Mouse (Mus musculus): ENCODE results near the gene Fli1. TPM values are rescaled to one million over a fixed set of nuclear protein-coding genes. Genes with fewer than 3 reads are reported as not detected.

Gene Fli1
- polyA plus RNA-seq, 1 experiment from 2014 or later = 24.1 TPM

DNA sequence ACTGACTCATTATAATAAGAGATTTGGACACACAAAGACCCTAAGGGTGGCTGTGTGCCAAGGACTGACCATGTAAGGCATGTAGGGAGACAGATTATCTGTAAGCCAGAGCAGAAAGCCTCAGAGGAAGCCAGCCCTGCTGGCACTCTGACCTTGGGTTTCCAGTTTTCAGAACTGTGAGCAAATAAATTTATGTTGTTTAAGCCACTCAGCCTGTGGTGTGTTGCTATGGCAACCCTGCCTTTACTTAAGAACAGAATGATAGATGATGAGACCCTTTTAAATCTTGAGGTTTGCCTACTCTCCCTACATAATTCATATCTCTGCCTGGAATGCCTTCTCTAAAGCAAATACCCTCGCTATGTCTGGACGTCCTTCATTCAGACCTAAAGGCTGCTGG is 64.6 kb downstream of the Fli1 start:
- Histone ChIP-seq H3K9me3 (no peaks in the 10 kb centered on the region; the same call in 1 of the 2 replicates), H3K27me3 (no peaks in the 10 kb centered on the region), H3K9ac (no peak overlapping the region), H3K4me2 (no peak overlapping the region), H3K4me1 (peaks cover 22% of the 10 kb centered on the region), H3K36me3 (peaks cover 29% of the 10 kb centered on the region), H3K27ac (no peak overlapping the region), H3K4me3 (no peak overlapping the region)
- ATAC-seq (ENCODE audit: insufficient number of reproducible peaks, insufficient read depth, low FRiP score, low TSS enrichment, low read depth) = no peak
- 61% methylated on average over 2 of the region's 2 CpGs for WGBS

GRCm38 (mm10) chr9:32476604-32477003 is 66.1 kb downstream of the Fli1 start:
- H3K36me3 ChIP-seq = peaks cover 33% of the 10 kb centered on the region
- H3K27me3 ChIP-seq = no peaks in the 10 kb centered on the region
- ATAC-seq (ENCODE audit: insufficient number of reproducible peaks, insufficient read depth, low FRiP score, low TSS enrichment, low read depth) = no peak
- H3K9me3 ChIP-seq = no peaks in the 10 kb centered on the region; the same call in 1 of the 2 replicates
- H3K9ac ChIP-seq = no peak overlapping the region
- H3K4me3 ChIP-seq = no peak overlapping the region
- WGBS = 89% methylated on average over 10 of the region's 10 CpGs
- no peak overlapping the region for H3K27ac ChIP-seq
- peaks cover 22% of the 10 kb centered on the region for H3K4me1 ChIP-seq
- H3K4me2 ChIP-seq = no peak overlapping the region

DNA sequence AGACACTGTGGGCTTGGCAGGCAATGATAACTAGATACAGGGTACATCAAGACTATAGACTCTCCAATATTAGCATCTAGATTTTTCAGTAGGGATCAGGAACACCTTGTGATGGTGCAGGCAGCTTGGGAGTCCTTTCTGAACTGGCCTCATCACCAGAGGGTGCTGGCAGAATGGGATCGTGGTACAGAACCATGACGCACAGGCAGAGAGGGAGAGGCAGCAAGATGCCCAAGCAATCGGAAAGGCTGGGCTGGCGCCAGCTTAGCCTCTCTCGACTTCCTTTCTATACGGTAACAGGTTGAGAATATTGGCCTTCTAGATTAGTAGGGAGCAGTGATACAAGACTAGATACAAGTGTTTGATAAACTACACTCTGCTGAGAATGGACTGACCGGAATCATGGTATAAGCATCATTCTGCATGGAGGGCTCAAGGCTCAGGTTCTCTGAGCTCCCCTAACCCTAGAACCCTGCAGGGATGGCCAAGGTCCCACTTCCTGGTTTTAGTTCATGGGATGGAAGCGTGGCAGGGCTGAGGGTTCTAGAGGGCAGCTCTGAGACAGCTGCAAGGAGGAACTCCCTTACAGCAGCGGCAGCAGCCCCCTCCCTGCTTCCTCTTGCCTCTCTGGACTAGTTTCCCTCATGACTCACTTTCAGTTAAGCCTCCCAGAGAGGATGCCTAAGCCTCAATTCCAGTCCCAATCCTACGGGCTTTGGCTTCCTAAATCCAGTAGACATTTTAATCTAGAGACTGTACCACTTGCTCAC is 67.9 kb downstream of the Fli1 start:
- peaks cover 30% of the 10 kb centered on the region for H3K4me1 ChIP-seq
- no peaks in the 10 kb centered on the region for H3K9me3 ChIP-seq
- H3K36me3 ChIP-seq = peaks cover 33% of the 10 kb centered on the region
- H3K9ac ChIP-seq = no peak overlapping the region
- H3K4me3 ChIP-seq = no peak overlapping the region
- no peak overlapping the region for H3K27ac ChIP-seq
- 86% methylated on average over 10 of the region's 10 CpGs for WGBS
- no peak overlapping the region for H3K4me2 ChIP-seq
- ATAC-seq (ENCODE audit: insufficient number of reproducible peaks, insufficient read depth, low FRiP score, low TSS enrichment, low read depth) = no peak
- H3K27me3 ChIP-seq = no peaks in the 10 kb centered on the region

DNA sequence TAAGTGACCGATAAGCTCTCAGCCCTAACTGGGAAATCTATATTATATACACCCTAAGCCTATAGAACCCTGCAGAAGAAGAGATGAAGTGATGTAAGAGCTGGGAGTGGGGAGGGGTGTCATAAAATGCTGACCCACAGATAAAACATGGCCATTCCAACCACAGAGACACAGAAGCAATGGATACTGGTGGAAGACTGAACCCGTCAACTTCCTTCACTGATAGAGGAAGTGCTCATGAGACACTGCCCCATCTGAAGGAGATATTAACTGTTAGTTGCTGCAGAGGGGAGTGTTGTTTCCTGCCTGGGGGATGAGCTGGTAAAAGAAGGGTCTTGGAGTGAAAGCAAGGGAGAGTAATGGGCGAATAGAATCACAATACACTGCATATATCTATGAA is 70.3 kb downstream of the Fli1 start:
- no peaks in the 10 kb centered on the region for H3K27me3 ChIP-seq
- no peak for ATAC-seq (ENCODE audit: insufficient number of reproducible peaks, insufficient read depth, low FRiP score, low TSS enrichment, low read depth)
- no peak overlapping the region for H3K4me3 ChIP-seq
- no peaks in the 10 kb centered on the region for H3K9me3 ChIP-seq
- H3K36me3 ChIP-seq = peaks cover 33% of the 10 kb centered on the region
- WGBS = 90% methylated on average over 3 of the region's 3 CpGs
- no peak overlapping the region for H3K27ac ChIP-seq
- peaks cover 35% of the 10 kb centered on the region for H3K4me1 ChIP-seq
- no peak overlapping the region for H3K9ac ChIP-seq
- H3K4me2 ChIP-seq = no peak overlapping the region

DNA sequence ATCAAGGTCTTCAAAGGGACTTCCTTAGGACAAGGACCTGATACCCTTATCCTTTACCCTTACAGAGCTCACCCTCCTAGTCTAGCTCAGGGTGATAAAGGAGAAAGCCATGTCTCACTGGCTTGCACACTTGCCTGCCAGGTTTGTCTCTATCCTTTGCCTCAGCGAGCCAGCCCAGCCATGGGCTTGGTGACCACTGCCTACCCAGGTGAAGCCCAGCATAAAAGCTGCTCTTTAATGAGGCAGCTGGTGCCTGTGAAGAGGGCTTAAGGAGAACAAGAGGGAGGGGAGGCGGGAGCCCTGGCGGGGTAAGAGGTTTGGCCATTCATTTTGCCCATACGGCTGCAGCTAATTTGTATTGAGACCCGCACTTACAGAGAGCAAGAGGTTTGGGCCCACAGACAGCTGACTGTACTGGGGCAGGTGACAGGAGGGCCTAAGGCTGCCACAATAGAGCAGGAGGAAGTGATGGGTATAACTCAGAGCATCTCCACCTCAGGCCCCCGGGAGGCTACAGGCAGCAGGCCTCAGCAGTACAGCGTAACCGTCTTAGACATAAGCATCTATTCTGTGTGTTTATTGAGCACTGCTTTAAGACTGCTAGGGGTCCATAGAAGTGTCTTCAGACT is 73.4 kb downstream of the Fli1 start:
- Histone ChIP-seq H3K36me3 (peaks cover 27% of the 10 kb centered on the region), H3K4me2 (no peak overlapping the region), H3K27me3 (peaks cover 7% of the 10 kb centered on the region; the same call in 1 of the 2 replicates), H3K4me1 (peaks cover 48% of the 10 kb centered on the region), H3K27ac (no peak overlapping the region), H3K9me3 (no peaks in the 10 kb centered on the region), H3K4me3 (no peak overlapping the region), H3K9ac (no peak overlapping the region)
- 79% methylated on average over 8 of the region's 8 CpGs for WGBS
- no peak for ATAC-seq (ENCODE audit: insufficient number of reproducible peaks, insufficient read depth, low FRiP score, low TSS enrichment, low read depth)

- H3K4me2 ChIP-seq = no peak overlapping the region
- peaks cover 20% of the 10 kb centered on the region for H3K36me3 ChIP-seq
- 78% methylated on average over 1 of the region's 1 CpGs for WGBS
- no peaks in the 10 kb centered on the region for H3K9me3 ChIP-seq
- no peak overlapping the region for H3K4me3 ChIP-seq
- H3K4me1 ChIP-seq = peaks cover 48% of the 10 kb centered on the region
- no peak overlapping the region for H3K9ac ChIP-seq
- 0 out of 2 replicates have a peak, but pooled peaks have one; percentile 27 for ATAC-seq (ENCODE audit: insufficient number of reproducible peaks, insufficient read depth, low FRiP score, low TSS enrichment, low read depth)
- H3K27ac ChIP-seq = no peak overlapping the region
- H3K27me3 ChIP-seq = peaks cover 7% of the 10 kb centered on the region; the same call in 1 of the 2 replicates
These were observed 74.3 kb downstream of the Fli1 start for GRCm38 (mm10) chr9:32468313-32468712.

DNA sequence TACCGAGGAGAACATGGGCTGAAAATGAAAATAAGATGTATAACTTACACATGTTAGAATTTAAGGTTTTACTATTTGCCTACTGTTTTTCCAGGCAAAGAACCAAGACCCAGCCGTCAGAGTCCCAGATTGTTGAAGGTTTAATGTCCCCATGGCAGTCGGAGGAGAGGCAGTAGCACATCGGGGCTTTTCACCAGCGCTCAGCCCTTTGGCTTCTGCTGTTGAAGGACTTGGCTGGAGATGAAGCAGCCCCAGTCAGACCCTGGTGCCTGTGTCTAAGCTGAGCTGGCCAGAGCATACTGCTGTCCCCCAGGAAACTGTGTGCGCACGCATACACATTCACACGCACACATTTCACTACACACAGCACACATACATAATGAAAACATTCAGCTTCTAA is 75.2 kb downstream of the Fli1 start:
- Histone ChIP-seq H3K36me3 (peaks cover 15% of the 10 kb centered on the region; the same call in 1 of the 2 replicates), H3K27ac (peak overlapping the region; percentile 70), H3K4me1 (peaks cover 48% of the 10 kb centered on the region), H3K9ac (no peak overlapping the region), H3K9me3 (no peaks in the 10 kb centered on the region), H3K4me3 (no peak overlapping the region), H3K4me2 (no peak overlapping the region), H3K27me3 (peaks cover 7% of the 10 kb centered on the region; the same call in 1 of the 2 replicates)
- ATAC-seq (ENCODE audit: insufficient number of reproducible peaks, insufficient read depth, low FRiP score, low TSS enrichment, low read depth) = no peak
- 52% methylated on average over 8 of the region's 8 CpGs for WGBS

DNA sequence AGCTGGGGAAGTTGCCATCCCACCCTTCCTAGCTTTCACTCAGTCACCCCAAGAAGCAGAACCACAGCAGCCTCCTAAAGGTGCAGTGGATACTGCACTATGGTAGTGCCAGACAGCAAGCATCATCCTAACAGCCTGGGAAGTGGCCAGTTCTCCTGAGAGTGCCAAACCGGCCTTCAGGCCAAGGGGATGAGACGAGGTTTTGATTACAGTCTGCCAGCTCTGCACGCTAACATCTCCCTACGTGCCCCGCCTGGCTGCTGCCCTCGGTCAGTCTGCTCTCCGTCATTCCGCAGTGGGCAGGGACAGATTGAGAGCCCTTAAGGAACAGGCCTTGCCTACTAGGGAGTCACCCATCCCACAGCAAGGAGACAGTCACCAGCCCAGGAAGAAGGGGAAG is 75.8 kb downstream of the Fli1 start:
- Histone ChIP-seq H3K4me2 (no peak overlapping the region; the same call in 1 of the 2 replicates), H3K4me3 (no peak overlapping the region), H3K4me1 (peaks cover 48% of the 10 kb centered on the region), H3K9ac (no peak overlapping the region), H3K36me3 (peaks cover 15% of the 10 kb centered on the region; the same call in 1 of the 2 replicates), H3K27ac (peak overlapping the region; percentile 70), H3K27me3 (peaks cover 7% of the 10 kb centered on the region; the same call in 1 of the 2 replicates), H3K9me3 (no peaks in the 10 kb centered on the region)
- 49% methylated on average over 8 of the region's 8 CpGs for WGBS
- no peak for ATAC-seq (ENCODE audit: insufficient number of reproducible peaks, insufficient read depth, low FRiP score, low TSS enrichment, low read depth)

- H3K9ac ChIP-seq = no peak overlapping the region
- no peak overlapping the region for H3K4me3 ChIP-seq
- WGBS = 83% methylated on average over 3 of the region's 3 CpGs
- H3K4me2 ChIP-seq = no peak overlapping the region
- H3K36me3 ChIP-seq = peaks cover 29% of the 10 kb centered on the region
- ATAC-seq (ENCODE audit: insufficient number of reproducible peaks, insufficient read depth, low FRiP score, low TSS enrichment, low read depth) = no peak
- no peaks in the 10 kb centered on the region for H3K9me3 ChIP-seq
- H3K27me3 ChIP-seq = no peaks in the 10 kb centered on the region
- H3K4me1 ChIP-seq = peaks cover 23% of the 10 kb centered on the region
- H3K27ac ChIP-seq = no peak overlapping the region
These were observed 86.0 kb downstream of the Fli1 start for GRCm38 (mm10) chr9:32456707-32457106.

DNA sequence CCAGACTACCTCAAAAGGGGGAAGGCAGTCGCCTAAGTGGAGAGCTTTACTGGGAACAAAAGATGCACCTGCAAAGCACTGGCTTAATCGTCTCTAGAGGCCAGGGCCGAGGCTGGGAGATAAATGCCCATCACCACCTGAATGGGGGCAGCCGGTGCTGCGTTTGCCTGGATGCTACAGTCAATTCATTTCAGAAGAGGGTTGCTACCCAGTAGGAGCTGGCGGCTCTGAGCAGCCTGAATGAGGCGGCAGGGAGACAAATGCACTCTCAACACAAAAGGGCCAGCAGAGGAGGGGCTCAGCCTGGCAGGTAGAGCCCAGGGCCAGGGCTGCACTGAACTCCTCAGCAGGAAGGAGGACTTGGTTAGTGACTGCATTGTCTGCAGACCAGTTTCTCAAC is 92.5 kb downstream of the Fli1 start:
- Histone ChIP-seq H3K4me3 (no peak overlapping the region), H3K4me2 (no peak overlapping the region), H3K36me3 (peaks cover 6% of the 10 kb centered on the region; the same call in 1 of the 2 replicates), H3K9ac (no peak overlapping the region), H3K27me3 (no peaks in the 10 kb centered on the region), H3K27ac (no peak overlapping the region), H3K9me3 (no peaks in the 10 kb centered on the region), H3K4me1 (peaks cover 20% of the 10 kb centered on the region)
- WGBS = 30% methylated on average over 7 of the region's 7 CpGs
- no peak for ATAC-seq (ENCODE audit: insufficient number of reproducible peaks, insufficient read depth, low FRiP score, low TSS enrichment, low read depth)

DNA sequence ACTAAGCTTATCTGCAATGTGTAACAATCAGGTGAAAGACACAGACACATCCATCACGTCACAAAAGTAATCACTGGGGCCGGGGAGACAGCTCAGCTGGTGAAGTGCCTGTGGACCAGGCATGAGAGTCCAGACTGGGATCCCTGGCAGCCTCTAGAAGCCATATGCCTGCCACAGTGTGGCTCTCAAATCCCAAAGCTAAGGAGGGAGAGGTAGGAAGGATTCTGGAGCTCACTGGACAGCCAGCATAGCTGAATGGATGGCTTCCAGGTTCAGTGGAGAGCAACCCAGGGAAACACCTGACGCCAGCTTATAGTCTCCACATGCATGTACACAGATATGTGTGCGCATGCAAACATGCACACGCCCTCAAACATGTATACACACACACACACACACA is 93.9 kb downstream of the Fli1 start:
- 81% methylated on average over 5 of the region's 5 CpGs for WGBS
- no peak for ATAC-seq (ENCODE audit: insufficient number of reproducible peaks, insufficient read depth, low FRiP score, low TSS enrichment, low read depth)

DNA sequence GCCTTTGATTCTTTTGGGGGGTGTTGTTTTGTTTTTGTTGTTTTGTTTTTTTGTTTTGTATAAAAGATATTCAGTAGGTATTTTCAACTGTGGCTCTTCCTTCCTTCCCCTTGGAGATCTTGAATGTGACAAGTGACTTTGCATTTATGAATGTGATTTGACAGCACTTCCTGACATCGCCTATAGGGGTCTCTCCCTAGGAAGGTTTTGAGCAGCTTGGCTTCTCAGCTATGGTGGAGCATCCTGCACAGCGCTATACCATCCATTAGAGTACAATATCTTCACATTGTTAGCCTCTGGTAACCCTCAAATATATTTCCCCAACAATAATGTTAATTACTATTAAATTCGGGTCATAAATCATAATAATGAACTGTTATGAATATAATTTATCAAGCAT is 96.9 kb downstream of the Fli1 start:
- H3K36me3 ChIP-seq = peaks cover 17% of the 10 kb centered on the region; the same call in 1 of the 2 replicates
- 69% methylated on average over 3 of the region's 3 CpGs for WGBS
- H3K4me2 ChIP-seq = no peak overlapping the region
- H3K9me3 ChIP-seq = no peaks in the 10 kb centered on the region
- no peak overlapping the region for H3K9ac ChIP-seq
- H3K27me3 ChIP-seq = no peaks in the 10 kb centered on the region
- H3K4me1 ChIP-seq = peaks cover 20% of the 10 kb centered on the region
- ATAC-seq (ENCODE audit: insufficient number of reproducible peaks, insufficient read depth, low FRiP score, low TSS enrichment, low read depth) = no peak
- no peak overlapping the region for H3K4me3 ChIP-seq
- H3K27ac ChIP-seq = no peak overlapping the region

More for the DNA sequence above, 93.9 kb downstream of the Fli1 start:
- Histone ChIP-seq H3K4me2 (no peak overlapping the region), H3K9me3 (no peaks in the 10 kb centered on the region), H3K9ac (no peak overlapping the region), H3K4me1 (peaks cover 25% of the 10 kb centered on the region), H3K27me3 (no peaks in the 10 kb centered on the region), H3K36me3 (peaks cover 6% of the 10 kb centered on the region; the same call in 1 of the 2 replicates), H3K4me3 (no peak overlapping the region), H3K27ac (no peak overlapping the region)
